Mouse (Mus musculus): ENCODE measurements at regions not wholly inside any gene's neighbourhood (a gene's known extent, or its start where the extent isn't known, plus 50 kb on each side); places are given as distances from the start of the nearest gene placed in this dataset.

DNA sequence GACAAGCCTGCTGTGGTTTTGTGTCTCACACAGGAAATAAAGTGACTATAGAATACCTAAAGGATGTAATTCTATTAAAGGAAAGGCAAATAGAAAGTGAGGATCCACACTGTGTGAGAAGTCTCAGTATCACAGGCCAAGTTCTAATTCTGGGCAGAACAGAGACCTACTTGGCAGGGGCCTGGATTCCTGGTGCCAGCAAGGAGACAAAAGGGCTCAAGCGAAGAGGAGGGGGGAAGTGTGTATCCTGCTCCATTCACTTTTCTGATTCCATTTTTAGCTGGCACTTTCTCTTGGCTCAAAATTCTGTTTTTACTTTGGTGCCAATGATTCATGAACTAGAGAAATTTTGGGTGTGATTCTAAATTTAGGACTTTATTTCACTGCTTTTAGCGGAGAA is 310.5 kb upstream of the 4930583I09Rik start:
- no peak overlapping the region for H3K4me3 ChIP-seq (replicated peaks; ENCODE audit: extremely low read depth, low read depth, low read length)
- no peak for TF ChIP-seq POLR2A (IDR thresholded peaks at IDR 0.05; ENCODE audit: borderline replicate concordance, extremely low read depth, low read depth, low read length)
- no peak for TF ChIP-seq CTCF (IDR thresholded peaks at IDR 0.05; ENCODE audit: insufficient read depth, low read length)
- DNase-seq, result no peak
- no peaks in the 10 kb centered on the region for H3K4me1 ChIP-seq (ENCODE audit: control insufficient read depth, insufficient read depth, low read length)
- 67% methylated on average over 2 of the region's 2 CpGs for WGBS

DNA sequence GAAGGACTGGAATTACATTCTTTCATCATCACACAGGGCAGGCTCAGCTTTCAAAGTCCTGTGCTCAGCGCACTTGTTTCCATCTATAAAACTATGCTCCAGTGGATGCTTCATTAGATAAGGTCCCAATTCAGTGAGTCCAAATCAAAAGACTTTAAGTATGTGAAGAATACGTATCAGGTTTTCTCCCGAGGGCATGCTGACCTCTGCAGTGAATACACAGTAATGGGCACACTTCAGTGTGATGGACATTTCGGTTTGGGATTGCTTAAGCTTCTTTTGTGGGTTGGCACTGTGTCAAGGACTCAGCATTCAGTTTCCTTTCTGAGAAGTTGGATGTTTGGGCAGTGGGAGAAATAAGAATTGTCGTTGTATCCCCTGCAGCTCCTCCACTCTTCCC is 278.8 kb upstream of the 4930583I09Rik start:
- Histone ChIP-seq H3K4me3 (replicated peaks; ENCODE audit: extremely low read depth, low read depth, low read length) (no peak overlapping the region), H3K4me1 (ENCODE audit: control insufficient read depth, insufficient read depth, low read length) (no peaks in the 10 kb centered on the region)
- no peak for DNase-seq
- 67% methylated on average over 5 of the region's 5 CpGs for whole genome bisulfite sequencing
- TF ChIP-seq CTCF (IDR thresholded peaks at IDR 0.05; ENCODE audit: insufficient read depth, low read length) (no peak), POLR2A (IDR thresholded peaks at IDR 0.05; ENCODE audit: borderline replicate concordance, extremely low read depth, low read depth, low read length) (no peak)

DNA sequence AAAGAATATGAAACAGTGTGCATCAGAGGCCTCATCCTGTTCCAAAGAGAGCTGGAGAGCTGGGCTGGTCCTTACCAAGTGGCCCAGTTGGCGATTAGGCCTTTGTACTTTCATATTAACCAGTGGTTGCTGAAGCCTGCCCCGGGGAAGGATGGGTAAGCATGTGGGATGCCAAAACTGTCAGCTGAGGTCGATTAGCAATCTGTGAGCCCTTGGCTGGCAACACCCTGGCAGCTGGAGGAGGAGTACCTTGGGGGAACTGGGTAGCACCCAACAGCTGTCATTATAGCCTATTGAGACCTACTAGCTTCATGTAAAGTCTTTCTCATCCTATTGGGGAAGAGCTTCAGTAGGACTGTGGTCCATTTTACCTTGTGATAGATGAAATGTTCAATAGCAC is 277.2 kb upstream of the 4930583I09Rik start:
- TF ChIP-seq POLR2A (IDR thresholded peaks at IDR 0.05; ENCODE audit: borderline replicate concordance, extremely low read depth, low read depth, low read length), result no peak
- no peak for TF ChIP-seq CTCF (IDR thresholded peaks at IDR 0.05; ENCODE audit: insufficient read depth, low read length)
- Histone ChIP-seq H3K4me3 (replicated peaks; ENCODE audit: extremely low read depth, low read depth, low read length) (no peak overlapping the region), H3K4me1 (ENCODE audit: control insufficient read depth, insufficient read depth, low read length) (no peaks in the 10 kb centered on the region)
- DNase-seq, result no peak
- WGBS, result 53% methylated on average over 3 of the region's 3 CpGs

DNA sequence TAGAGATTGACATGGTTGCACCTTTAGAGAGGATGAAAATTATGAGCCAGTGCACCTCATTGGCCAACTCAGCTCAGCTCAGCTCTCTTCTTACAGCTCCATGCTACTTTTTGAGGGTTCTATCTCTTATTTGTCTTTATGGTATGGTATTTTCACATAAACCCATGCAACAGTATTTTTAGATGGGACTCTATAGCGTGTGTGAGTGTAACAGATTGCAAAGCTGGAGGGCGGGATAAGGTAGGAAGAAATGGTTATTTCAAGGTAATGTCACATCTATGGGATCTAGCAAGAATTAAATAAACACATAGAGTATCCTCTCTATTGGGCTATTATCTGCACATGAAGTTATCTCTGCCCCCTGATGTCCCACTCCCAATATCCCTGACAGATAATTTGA is 269.8 kb upstream of the 4930583I09Rik start:
- TF ChIP-seq CTCF (IDR thresholded peaks at IDR 0.05; ENCODE audit: insufficient read depth, low read length) (no peak), POLR2A (IDR thresholded peaks at IDR 0.05; ENCODE audit: borderline replicate concordance, extremely low read depth, low read depth, low read length) (no peak)

DNA sequence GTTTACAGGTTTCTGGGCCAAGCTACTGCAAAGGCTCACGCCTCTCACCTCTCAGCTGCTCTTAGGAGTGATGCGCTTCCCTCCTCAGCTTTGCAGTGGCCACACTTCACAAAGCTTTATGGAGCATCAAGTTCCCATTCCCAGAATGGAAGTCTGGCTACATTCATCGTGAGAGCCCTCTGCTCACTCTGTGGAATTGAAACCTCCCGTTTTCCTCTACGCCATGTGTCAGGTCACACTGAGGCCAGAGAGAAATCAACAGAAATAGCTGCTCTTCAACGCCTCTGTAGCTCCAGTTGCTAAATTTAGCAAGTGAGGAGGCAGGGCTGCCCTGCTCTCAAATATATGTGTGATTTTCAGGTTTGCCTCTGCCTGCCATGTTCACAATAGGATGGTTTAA is 265.3 kb upstream of the 4930583I09Rik start:
- Histone ChIP-seq H3K4me3 (replicated peaks; ENCODE audit: extremely low read depth, low read depth, low read length) (no peak overlapping the region), H3K4me1 (ENCODE audit: control insufficient read depth, insufficient read depth, low read length) (no peaks in the 10 kb centered on the region)
- 63% methylated on average over 6 of the region's 6 CpGs for WGBS
- TF ChIP-seq POLR2A (IDR thresholded peaks at IDR 0.05; ENCODE audit: borderline replicate concordance, extremely low read depth, low read depth, low read length) (no peak), CTCF (IDR thresholded peaks at IDR 0.05; ENCODE audit: insufficient read depth, low read length) (no peak)
- no peak for DNase-seq

More for the DNA sequence above, 269.8 kb upstream of the 4930583I09Rik start:
- no peak overlapping the region for H3K4me3 ChIP-seq (replicated peaks; ENCODE audit: extremely low read depth, low read depth, low read length)
- WGBS, result 92% methylated on average over 2 of the region's 2 CpGs
- no peak for DNase-seq
- H3K4me1 ChIP-seq (ENCODE audit: control insufficient read depth, insufficient read depth, low read length), result no peaks in the 10 kb centered on the region

DNA sequence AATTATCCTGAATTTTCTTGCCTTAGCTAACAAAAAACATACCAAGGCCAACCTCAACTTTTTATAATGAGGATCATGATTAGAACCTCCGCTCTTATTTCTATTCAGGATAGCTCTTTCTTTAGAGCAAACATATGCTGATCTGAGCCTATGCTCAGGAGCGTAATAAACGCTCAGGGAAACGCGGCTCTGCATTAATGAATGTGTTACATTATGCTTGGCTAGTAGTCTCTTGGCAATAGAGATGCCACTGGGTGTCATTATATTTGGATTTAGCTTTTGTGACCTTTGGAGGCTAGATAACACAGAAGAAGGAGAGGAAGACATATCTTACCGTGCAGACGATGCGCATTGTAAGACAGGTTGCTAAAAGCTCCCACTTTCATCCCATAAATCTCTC is 246.4 kb upstream of the 4930583I09Rik start:
- 89% methylated on average over 8 of the region's 8 CpGs for WGBS
- H3K4me1 ChIP-seq (ENCODE audit: control insufficient read depth, insufficient read depth, low read length), result no peaks in the 10 kb centered on the region
- TF ChIP-seq CTCF (IDR thresholded peaks at IDR 0.05; ENCODE audit: insufficient read depth, low read length) (no peak), POLR2A (IDR thresholded peaks at IDR 0.05; ENCODE audit: borderline replicate concordance, extremely low read depth, low read depth, low read length) (no peak)

DNA sequence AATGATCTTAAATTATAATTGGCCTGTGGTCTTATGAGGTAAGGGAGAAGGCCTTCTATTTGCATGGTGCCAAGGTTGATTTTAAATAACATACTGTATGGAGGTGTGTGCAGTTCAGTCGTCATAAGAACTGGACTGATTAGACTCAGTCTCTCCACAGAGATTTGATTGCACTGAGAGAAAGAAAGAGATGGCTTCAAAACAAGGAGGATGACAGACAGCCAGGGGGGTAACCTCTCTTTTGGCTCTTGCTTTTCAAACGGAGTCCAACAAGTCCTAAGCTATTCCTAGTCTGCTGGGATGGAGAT is 245.9 kb upstream of the 4930583I09Rik start:
- Histone ChIP-seq H3K4me1 (ENCODE audit: control insufficient read depth, insufficient read depth, low read length) (no peaks in the 10 kb centered on the region), H3K4me3 (replicated peaks; ENCODE audit: extremely low read depth, low read depth, low read length) (no peak overlapping the region)
- TF ChIP-seq CTCF (IDR thresholded peaks at IDR 0.05; ENCODE audit: insufficient read depth, low read length), result no peak
- no peak for TF ChIP-seq POLR2A (IDR thresholded peaks at IDR 0.05; ENCODE audit: borderline replicate concordance, extremely low read depth, low read depth, low read length)
- WGBS, result 76% methylated on average over 2 of the region's 2 CpGs
- no peak for DNase-seq

More for the DNA sequence above, 246.4 kb upstream of the 4930583I09Rik start:
- no peak for DNase-seq
- H3K4me3 ChIP-seq (replicated peaks; ENCODE audit: extremely low read depth, low read depth, low read length), result no peak overlapping the region

DNA sequence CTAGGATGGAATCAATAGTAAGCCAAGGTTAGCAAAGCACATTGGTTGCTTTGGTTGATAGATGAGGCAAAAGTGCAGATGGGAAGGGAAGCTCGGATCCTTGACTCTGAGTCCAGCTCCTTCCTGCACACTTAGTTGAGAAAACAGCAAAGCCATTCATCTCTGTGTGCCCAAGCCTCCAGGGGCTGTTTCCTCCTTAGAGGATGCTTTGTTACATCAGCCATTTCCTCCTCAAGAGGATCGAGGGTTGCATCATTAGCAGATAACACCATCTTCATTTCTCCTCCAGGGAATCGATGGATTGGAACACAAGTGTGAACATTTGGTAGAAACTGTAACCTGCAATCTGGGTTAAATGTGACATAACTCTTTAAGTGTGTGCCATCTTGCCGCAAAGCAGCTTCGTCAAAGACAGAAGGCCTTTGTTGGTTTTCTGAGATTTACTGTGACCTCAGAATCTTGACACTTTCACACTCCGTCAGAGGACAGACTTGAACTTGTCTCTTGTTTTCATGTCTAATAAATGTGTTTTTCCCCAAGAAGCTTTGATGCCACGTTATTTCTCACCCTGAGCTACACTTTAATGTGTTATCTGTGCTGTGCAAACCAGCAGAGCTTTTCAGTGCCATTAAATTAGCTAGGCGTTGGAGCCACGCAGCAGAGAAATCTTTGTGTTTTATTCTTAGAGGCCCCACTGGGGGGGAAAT is 245.4 kb upstream of the 4930583I09Rik start:
- DNase-seq, result no peak
- H3K4me3 ChIP-seq (replicated peaks; ENCODE audit: extremely low read depth, low read depth, low read length), result no peak overlapping the region
- no peaks in the 10 kb centered on the region for H3K4me1 ChIP-seq (ENCODE audit: control insufficient read depth, insufficient read depth, low read length)
- WGBS, result 58% methylated on average over 9 of the region's 9 CpGs
- no peak for TF ChIP-seq POLR2A (IDR thresholded peaks at IDR 0.05; ENCODE audit: borderline replicate concordance, extremely low read depth, low read depth, low read length)

DNA sequence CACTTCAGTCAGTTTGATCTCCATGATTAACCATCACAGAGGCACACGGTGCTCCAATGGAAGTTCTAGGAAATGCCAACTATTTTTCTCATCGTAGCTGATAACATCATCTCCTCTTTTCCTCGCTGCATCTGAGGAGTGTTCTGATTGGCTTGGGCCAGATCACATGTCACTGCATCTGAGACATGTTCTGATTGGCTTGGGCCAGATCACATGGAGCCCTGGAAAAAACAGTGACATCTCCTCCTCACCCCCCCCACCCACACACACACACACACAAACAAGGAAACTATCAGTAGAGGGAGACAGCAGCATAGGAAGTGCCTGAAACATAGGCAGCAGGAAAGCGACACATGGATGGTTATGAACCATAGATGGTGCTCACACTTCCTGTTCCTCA is 239.0 kb upstream of the 4930583I09Rik start:
- TF ChIP-seq POLR2A (IDR thresholded peaks at IDR 0.05; ENCODE audit: borderline replicate concordance, extremely low read depth, low read depth, low read length) (no peak), CTCF (IDR thresholded peaks at IDR 0.05; ENCODE audit: insufficient read depth, low read length) (no peak)
- H3K4me3 ChIP-seq (replicated peaks; ENCODE audit: extremely low read depth, low read depth, low read length), result no peak overlapping the region
- no peak for DNase-seq
- WGBS, result 87% methylated on average over 4 of the region's 4 CpGs
- H3K4me1 ChIP-seq (ENCODE audit: control insufficient read depth, insufficient read depth, low read length), result no peaks in the 10 kb centered on the region

DNA sequence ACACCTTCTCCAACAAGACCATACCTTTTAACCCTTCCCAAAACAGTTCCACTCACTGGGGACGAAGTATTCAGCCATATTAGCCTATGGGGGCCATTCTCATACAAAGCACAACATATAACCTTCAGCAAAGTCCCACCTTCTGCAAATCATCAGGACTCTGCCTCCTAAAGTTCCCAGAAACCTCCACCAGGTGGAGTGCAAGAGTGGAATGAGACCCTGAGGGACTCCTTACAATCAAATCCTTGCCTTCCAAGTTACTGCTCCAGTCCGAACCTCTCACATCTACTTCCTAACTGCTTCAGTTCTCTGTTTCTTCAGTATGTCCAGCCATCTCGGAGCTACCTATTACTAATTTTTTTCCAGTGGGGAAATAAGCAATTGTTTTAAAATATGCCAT is 235.2 kb upstream of the 4930583I09Rik start:
- WGBS, result 46% methylated on average over 3 of the region's 3 CpGs
- DNase-seq, result no peak
- TF ChIP-seq CTCF (IDR thresholded peaks at IDR 0.05; ENCODE audit: insufficient read depth, low read length) (no peak), POLR2A (IDR thresholded peaks at IDR 0.05; ENCODE audit: borderline replicate concordance, extremely low read depth, low read depth, low read length) (no peak)
- no peaks in the 10 kb centered on the region for H3K4me1 ChIP-seq (ENCODE audit: control insufficient read depth, insufficient read depth, low read length)
- H3K4me3 ChIP-seq (replicated peaks; ENCODE audit: extremely low read depth, low read depth, low read length), result no peak overlapping the region
